Mouse (Mus musculus): ENCODE measurements at regions not wholly inside any gene's neighbourhood (a gene's known extent, or its start where the extent isn't known, plus 50 kb on each side); places are given as distances from the start of the nearest gene placed in this dataset.

DNA sequence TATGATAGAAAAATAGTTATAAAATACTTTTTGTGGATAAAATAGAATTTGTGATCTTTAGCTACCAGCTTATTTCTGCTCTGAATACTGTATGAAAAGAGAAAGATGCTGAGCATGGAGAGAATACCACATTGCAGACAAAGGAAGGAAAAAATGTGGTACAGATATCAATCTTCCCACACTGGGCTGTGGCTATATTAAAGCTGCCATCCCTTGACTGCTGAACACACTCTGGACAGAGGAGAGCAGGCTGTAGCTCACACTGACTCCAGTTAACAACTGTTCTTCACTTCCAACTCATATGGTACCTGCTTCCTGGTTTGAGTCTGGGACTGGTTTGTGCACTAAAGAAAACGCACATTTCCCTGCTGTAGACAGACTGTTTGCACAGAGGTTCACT is 76.7 kb upstream of the Try4 start:
- no peak for TF ChIP-seq CTCF (IDR thresholded peaks at IDR 0.05; ENCODE audit: borderline replicate concordance, insufficient read depth, low read depth, low read length)
- no peak for TF ChIP-seq POLR2A (IDR thresholded peaks at IDR 0.05; ENCODE audit: borderline replicate concordance, insufficient read depth, low read length)

Measured in cerebellum, adult 2 months (tissue).